Mouse (Mus musculus) forebrain, embryonic 13.5 days (tissue): ENCODE measurements at regions not wholly inside any gene's neighbourhood (a gene's known extent, or its start where the extent isn't known, plus 50 kb on each side); places are given as distances from the start of the nearest gene placed in this dataset.

Experiments used
- ATAC-seq: fragments of 200-750 bp; cut with Nextera tagmentation; 2 replicates; pipeline ENCODE4 v1.8.0; 2017
- H3K27ac ChIP-seq: fragments of 300-500 bp; sonication (generic); 2 replicates; pipeline ENCODE4 v1.5.1; 2015; ENCODE audit warnings: inconsistent platforms, mild to moderate bottlenecking, moderate library complexity
- H3K27me3 ChIP-seq: fragments of 300-500 bp; sonication (generic); 2 replicates; pipeline ENCODE4 v1.6.1; 2015; ENCODE audit warnings: mild to moderate bottlenecking, inconsistent platforms
- H3K36me3 ChIP-seq: fragments of 300-500 bp; sonication (generic); 2 replicates; pipeline ENCODE4 v1.6.1; 2015; ENCODE audit warnings: mild to moderate bottlenecking, inconsistent platforms; ENCODE audit not compliant: poor library complexity, severe bottlenecking
- H3K4me1 ChIP-seq: fragments of 300-500 bp; sonication (generic); 2 replicates; pipeline ENCODE4 v1.6.1; 2015; ENCODE audit warnings: inconsistent platforms
- H3K4me2 ChIP-seq: fragments of 300-500 bp; sonication (generic); 2 replicates; pipeline ENCODE4 v1.6.1; 2015; ENCODE audit warnings: inconsistent platforms, mild to moderate bottlenecking, moderate library complexity
- H3K4me3 ChIP-seq: fragments of 300-500 bp; sonication (generic); 2 replicates; pipeline ENCODE4 v1.5.1; 2015; ENCODE audit warnings: mild to moderate bottlenecking, inconsistent platforms
- H3K9ac ChIP-seq: fragments of 300-500 bp; sonication (generic); 2 replicates; pipeline ENCODE4 v1.6.1; 2015; ENCODE audit warnings: mild to moderate bottlenecking, inconsistent platforms
- H3K9me3 ChIP-seq: fragments of 300-500 bp; sonication (generic); replicated peaks from 2 replicates; pipeline ENCODE4 v1.6.1; 2016; ENCODE audit warnings: inconsistent platforms
- WGBS: fragments of 180-500 bp; shearing (Covaris S2); methylation state at CpG from one replicate; pipeline ENCODE4 v1.1.7; 2015; 5-methylcytosine and 5-hydroxymethylcytosine counted together

- no peak for ATAC-seq
- no peak overlapping the region for H3K9ac ChIP-seq
- H3K27me3 ChIP-seq: no peaks in the 10 kb centered on the region
- no peaks in the 10 kb centered on the region for H3K36me3 ChIP-seq
- 94% methylated on average over 1 of the region's 1 CpGs for WGBS
- H3K4me2 ChIP-seq: no peak overlapping the region
- no peak overlapping the region for H3K4me3 ChIP-seq
- H3K27ac ChIP-seq: no peak overlapping the region
- H3K4me1 ChIP-seq: no peaks in the 10 kb centered on the region
- H3K9me3 ChIP-seq: no peaks in the 10 kb centered on the region
Observed at GRCm38 (mm10) chr10:5747681-5748080, 57.7 kb downstream of the Fbxo5 start.

- Histone ChIP-seq H3K9me3 (no peaks in the 10 kb centered on the region), H3K27ac (no peak overlapping the region), H3K4me1 (no peaks in the 10 kb centered on the region), H3K4me3 (no peak overlapping the region), H3K4me2 (no peak overlapping the region), H3K36me3 (no peaks in the 10 kb centered on the region), H3K27me3 (no peaks in the 10 kb centered on the region), H3K9ac (no peak overlapping the region)
- WGBS: 68% methylated on average over 1 of the region's 1 CpGs
- no peak for ATAC-seq
Observed at GRCm38 (mm10) chr10:5735141-5735540, 70.3 kb downstream of the Fbxo5 start.

- Histone ChIP-seq H3K27ac (no peak overlapping the region), H3K4me3 (no peak overlapping the region), H3K9ac (no peak overlapping the region), H3K4me1 (no peaks in the 10 kb centered on the region), H3K36me3 (no peaks in the 10 kb centered on the region), H3K4me2 (no peak overlapping the region), H3K9me3 (no peaks in the 10 kb centered on the region), H3K27me3 (no peaks in the 10 kb centered on the region)
- ATAC-seq: no peak
Observed at GRCm38 (mm10) chr10:5699791-5700190, 60.8 kb downstream of the Vip start.

- H3K27me3 ChIP-seq: no peaks in the 10 kb centered on the region
- no peak overlapping the region for H3K4me2 ChIP-seq
- no peaks in the 10 kb centered on the region for H3K36me3 ChIP-seq
- ATAC-seq: peak; percentile 48; the same call in 1 of the 2 replicates
- H3K4me3 ChIP-seq: no peak overlapping the region
- H3K4me1 ChIP-seq: no peaks in the 10 kb centered on the region
- no peak overlapping the region for H3K27ac ChIP-seq
- H3K9ac ChIP-seq: no peak overlapping the region
- no peaks in the 10 kb centered on the region for H3K9me3 ChIP-seq
Observed at GRCm38 (mm10) chr10:5697457-5697856, 58.4 kb downstream of the Vip start.
